Mouse (Mus musculus) testis, postnatal 14 days (tissue): ENCODE measurements around the gene Exoc1.

ENCODE experiments used
- DNase-seq: peaks from one replicate; pipeline ENCODE4 v3.0.0; 2021; ENCODE audit warnings: low spot score

The Exoc1 gene

GRCm38 (mm10) chr5:76609702-76610370 is 80.7 kb downstream of the Exoc1 start:
- DNase-seq: no peak

GRCm38 (mm10) chr5:76612867-76613499 is 83.9 kb downstream of the Exoc1 start:
- no peak for DNase-seq

GRCm38 (mm10) chr5:76615276-76615675 is 86.2 kb downstream of the Exoc1 start:
- DNase-seq: no peak

- no peak for DNase-seq
Observed at GRCm38 (mm10) chr5:76616196-76616747, 87.2 kb downstream of the Exoc1 start.

GRCm38 (mm10) chr5:76618750-76619149 is 89.6 kb downstream of the Exoc1 start:
- DNase-seq: no peak
